Mouse (Mus musculus): ENCODE measurements at regions not wholly inside any gene's neighbourhood (a gene's known extent, or its start where the extent isn't known, plus 50 kb on each side); places are given as distances from the start of the nearest gene placed in this dataset.

DNA sequence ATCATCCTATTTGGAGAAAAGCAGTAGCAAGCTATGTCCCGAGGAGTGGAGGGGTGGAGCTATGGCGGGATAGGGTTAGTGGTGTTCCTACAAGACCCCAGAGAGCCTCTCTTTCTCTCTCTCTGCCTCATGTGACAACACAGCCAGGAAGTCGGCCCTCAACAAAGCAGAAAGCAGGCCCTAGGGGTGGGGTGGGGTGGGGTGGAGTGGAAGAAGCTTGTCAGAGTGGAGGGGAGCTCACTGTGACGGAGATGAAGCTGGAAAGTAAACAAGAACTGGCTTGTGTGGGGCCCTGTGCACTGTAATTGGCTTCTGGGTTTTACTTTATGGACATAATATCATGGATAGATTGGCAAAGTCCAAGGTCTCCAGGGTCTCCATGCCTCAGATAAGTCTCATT, 130.5 kb downstream of the Pdgfra start:
- Histone ChIP-seq H3K9ac (no peak overlapping the region), H3K27ac (ENCODE audit: low read depth, low read length) (no peak overlapping the region), H3K4me1 (ENCODE audit: insufficient read depth) (no peaks in the 10 kb centered on the region), H3K4me2 (ENCODE audit: low read depth) (no peak overlapping the region), H3K9me3 (ENCODE audit: low read length) (no peaks in the 10 kb centered on the region), H3K27me3 (ENCODE audit: insufficient read depth, low read length) (no peaks in the 10 kb centered on the region), H3K4me3 (ENCODE audit: low read depth, low read length) (no peak overlapping the region), H3K36me3 (ENCODE audit: insufficient read depth) (no peaks in the 10 kb centered on the region)
- no peak for TF ChIP-seq CTCF (IDR thresholded peaks at IDR 0.05; ENCODE audit: low read depth)
- ATAC-seq: no peak
- no peak for DNase-seq
- 76% methylated on average over 4 of the region's 4 CpGs for WGBS

DNA sequence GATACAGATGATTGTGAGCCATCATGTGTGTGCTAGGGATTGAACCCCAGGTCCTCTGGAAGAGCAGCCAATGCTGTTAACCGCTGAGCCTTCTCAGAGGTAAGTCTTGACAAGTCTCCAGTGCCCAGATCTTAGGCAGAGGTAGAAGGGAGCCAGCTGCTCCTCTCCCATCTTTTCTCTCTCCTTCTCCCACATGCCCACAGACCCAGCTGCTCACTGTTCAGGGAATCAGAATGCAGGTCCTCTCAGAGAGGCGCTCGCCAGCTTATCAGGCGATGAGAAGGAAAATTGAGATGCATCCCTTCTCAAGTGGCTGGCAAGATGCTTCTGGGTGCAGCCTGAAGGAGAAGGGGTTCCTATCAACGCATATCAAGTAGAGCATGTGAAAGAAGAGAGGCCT, 131.7 kb downstream of the Pdgfra start:
- ATAC-seq: no peak
- no peak for TF ChIP-seq CTCF (IDR thresholded peaks at IDR 0.05; ENCODE audit: low read depth)
- no peak for DNase-seq
- Histone ChIP-seq H3K9ac (no peak overlapping the region), H3K4me2 (ENCODE audit: low read depth) (no peak overlapping the region), H3K4me1 (ENCODE audit: insufficient read depth) (no peaks in the 10 kb centered on the region), H3K4me3 (ENCODE audit: low read depth, low read length) (no peak overlapping the region), H3K27me3 (ENCODE audit: insufficient read depth, low read length) (no peaks in the 10 kb centered on the region), H3K27ac (ENCODE audit: low read depth, low read length) (no peak overlapping the region), H3K36me3 (ENCODE audit: insufficient read depth) (no peaks in the 10 kb centered on the region), H3K9me3 (ENCODE audit: low read length) (no peaks in the 10 kb centered on the region)
- 81% methylated on average over 5 of the region's 5 CpGs for WGBS

DNA sequence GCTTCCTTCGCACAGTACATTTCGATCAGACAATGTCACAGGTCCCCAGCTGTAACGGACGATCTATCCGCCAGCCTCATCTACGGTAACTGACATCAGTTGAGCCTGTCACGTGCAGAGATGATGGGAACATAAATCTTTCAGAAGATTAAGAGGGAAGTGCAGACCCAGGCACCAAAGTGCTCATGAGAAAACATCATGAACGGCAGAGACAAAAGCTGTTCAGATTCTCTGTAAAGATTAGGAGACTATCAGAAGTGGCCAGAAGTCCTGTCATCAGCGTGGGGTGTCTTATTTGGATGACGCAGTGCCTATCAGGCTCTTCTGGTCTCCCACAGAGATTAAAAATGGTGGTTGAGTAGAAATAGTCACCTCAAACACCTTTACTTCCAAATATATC, 133.9 kb downstream of the Pdgfra start:
- Histone ChIP-seq H3K4me1 (ENCODE audit: insufficient read depth) (no peaks in the 10 kb centered on the region), H3K27me3 (ENCODE audit: insufficient read depth, low read length) (no peaks in the 10 kb centered on the region), H3K36me3 (ENCODE audit: insufficient read depth) (no peaks in the 10 kb centered on the region), H3K27ac (ENCODE audit: low read depth, low read length) (no peak overlapping the region), H3K4me3 (ENCODE audit: low read depth, low read length) (no peak overlapping the region), H3K9ac (no peak overlapping the region), H3K9me3 (ENCODE audit: low read length) (no peaks in the 10 kb centered on the region), H3K4me2 (ENCODE audit: low read depth) (no peak overlapping the region)
- no peak for ATAC-seq
- 78% methylated on average over 10 of the region's 10 CpGs for WGBS
- no peak for TF ChIP-seq CTCF (IDR thresholded peaks at IDR 0.05; ENCODE audit: low read depth)
- no peak for DNase-seq

DNA sequence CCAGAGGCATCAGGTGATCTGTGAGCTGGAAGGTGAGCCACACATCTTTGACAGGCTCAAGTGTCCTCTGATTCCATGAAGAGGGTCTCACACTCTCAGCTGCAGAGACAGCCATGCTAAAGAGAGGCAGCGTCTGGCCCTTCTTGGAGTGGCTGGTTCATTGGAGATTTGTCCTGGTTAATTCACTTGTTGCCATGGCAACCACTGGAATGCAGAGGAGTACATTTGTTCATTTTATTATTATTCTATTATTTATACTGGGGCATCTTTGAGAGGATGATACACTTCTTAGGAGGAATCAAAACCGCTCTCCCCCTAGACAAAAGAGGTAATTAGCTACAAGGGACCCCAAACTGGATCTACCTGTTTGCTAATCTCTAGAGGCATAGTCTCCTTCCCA, 143.6 kb downstream of the Pdgfra start:
- H3K4me1 ChIP-seq (ENCODE audit: insufficient read depth): no peaks in the 10 kb centered on the region
- H3K9ac ChIP-seq: no peak overlapping the region
- no peak for TF ChIP-seq CTCF (IDR thresholded peaks at IDR 0.05; ENCODE audit: low read depth)
- H3K9me3 ChIP-seq (ENCODE audit: low read length): no peaks in the 10 kb centered on the region
- H3K36me3 ChIP-seq (ENCODE audit: insufficient read depth): no peaks in the 10 kb centered on the region
- H3K27ac ChIP-seq (ENCODE audit: low read depth, low read length): no peak overlapping the region
- DNase-seq (peak; percentile 46), ATAC-seq (no peak)
- no peak overlapping the region for H3K4me2 ChIP-seq (ENCODE audit: low read depth)
- no peak overlapping the region for H3K4me3 ChIP-seq (ENCODE audit: low read depth, low read length)
- 44% methylated on average over 2 of the region's 2 CpGs for WGBS
- H3K27me3 ChIP-seq (ENCODE audit: insufficient read depth, low read length): no peaks in the 10 kb centered on the region

DNA sequence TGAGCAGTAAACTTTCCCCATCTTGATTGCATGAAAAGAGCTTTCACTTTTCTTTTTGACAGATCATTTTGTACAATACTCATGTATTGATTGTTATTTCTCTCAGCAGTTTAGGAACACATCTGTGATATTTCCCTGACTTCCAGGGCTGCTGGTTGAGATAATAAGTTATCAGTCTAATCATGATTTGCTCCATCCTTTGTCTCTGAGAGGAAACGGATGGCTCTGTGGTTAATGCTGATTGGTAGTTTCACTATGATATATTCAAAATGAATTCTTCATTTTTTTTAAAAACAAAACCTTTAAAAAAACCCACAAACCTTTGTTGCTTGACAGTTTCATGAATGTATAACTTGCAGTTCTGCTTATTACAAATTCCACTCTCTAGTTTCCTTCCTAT, 160.8 kb downstream of the Pdgfra start:
- no peaks in the 10 kb centered on the region for H3K36me3 ChIP-seq (ENCODE audit: insufficient read depth)
- ATAC-seq: no peak
- H3K4me1 ChIP-seq (ENCODE audit: insufficient read depth): no peaks in the 10 kb centered on the region
- WGBS: 82% methylated on average over 1 of the region's 1 CpGs
- H3K9ac ChIP-seq: no peak overlapping the region
- no peak for TF ChIP-seq CTCF (IDR thresholded peaks at IDR 0.05; ENCODE audit: low read depth)
- H3K4me3 ChIP-seq (ENCODE audit: low read depth, low read length): no peak overlapping the region
- DNase-seq: no peak
- no peak overlapping the region for H3K27ac ChIP-seq (ENCODE audit: low read depth, low read length)
- no peaks in the 10 kb centered on the region for H3K9me3 ChIP-seq (ENCODE audit: low read length)
- no peak overlapping the region for H3K4me2 ChIP-seq (ENCODE audit: low read depth)
- no peaks in the 10 kb centered on the region for H3K27me3 ChIP-seq (ENCODE audit: insufficient read depth, low read length)

DNA sequence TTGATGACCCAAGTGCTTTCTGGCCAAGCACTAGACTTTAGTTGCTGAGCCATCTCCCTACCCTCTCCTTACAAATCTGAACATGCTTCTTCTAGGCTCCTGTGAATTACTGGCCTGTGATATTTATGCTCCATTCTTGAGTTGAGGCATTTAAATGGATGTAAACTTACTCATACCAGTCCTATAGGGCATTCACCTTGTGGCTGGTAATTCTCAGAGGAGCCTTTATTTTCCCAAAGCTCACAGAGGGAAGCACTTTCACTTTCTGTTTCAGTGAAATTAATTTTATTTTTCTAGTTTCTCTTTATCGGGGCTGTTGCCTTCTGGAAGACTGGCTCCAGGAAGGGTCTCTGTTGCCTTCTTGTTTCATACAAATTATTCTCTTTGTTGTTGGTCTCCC, 163.9 kb downstream of the Pdgfra start:
- H3K9me3 ChIP-seq (ENCODE audit: low read length): no peaks in the 10 kb centered on the region
- 55% methylated on average over 1 of the region's 1 CpGs for WGBS
- TF ChIP-seq CTCF (IDR thresholded peaks at IDR 0.05; ENCODE audit: low read depth): no peak
- H3K9ac ChIP-seq: no peak overlapping the region
- no peaks in the 10 kb centered on the region for H3K36me3 ChIP-seq (ENCODE audit: insufficient read depth)
- H3K27me3 ChIP-seq (ENCODE audit: insufficient read depth, low read length): no peaks in the 10 kb centered on the region
- DNase-seq: no peak
- no peak overlapping the region for H3K4me3 ChIP-seq (ENCODE audit: low read depth, low read length)
- H3K27ac ChIP-seq (ENCODE audit: low read depth, low read length): no peak overlapping the region
- H3K4me1 ChIP-seq (ENCODE audit: insufficient read depth): no peaks in the 10 kb centered on the region
- H3K4me2 ChIP-seq (ENCODE audit: low read depth): no peak overlapping the region
- no peak for ATAC-seq

DNA sequence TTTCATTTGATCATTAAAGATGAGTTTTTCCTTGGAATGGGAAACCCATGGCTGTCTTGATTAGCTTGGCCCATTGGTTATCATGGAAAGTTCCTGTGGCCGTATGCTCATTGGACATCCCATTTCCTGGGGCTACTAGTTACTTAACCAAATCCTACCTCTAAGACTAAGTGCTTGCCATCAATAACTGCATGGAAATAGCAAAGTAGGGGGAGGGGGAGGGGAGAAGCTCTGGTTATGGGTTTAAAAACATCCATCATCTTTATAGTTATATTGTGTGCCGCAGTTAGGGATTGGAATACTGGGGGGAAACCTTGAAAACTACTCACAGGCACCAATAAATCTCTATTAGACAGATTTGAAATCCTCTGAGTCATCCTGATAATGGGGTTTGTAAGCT, 168.4 kb downstream of the Pdgfra start:
- H3K36me3 ChIP-seq (ENCODE audit: insufficient read depth): no peaks in the 10 kb centered on the region
- H3K9me3 ChIP-seq (ENCODE audit: low read length): no peaks in the 10 kb centered on the region
- H3K27ac ChIP-seq (ENCODE audit: low read depth, low read length): no peak overlapping the region
- 91% methylated on average over 2 of the region's 2 CpGs for WGBS
- no peak for ATAC-seq
- no peak for TF ChIP-seq CTCF (IDR thresholded peaks at IDR 0.05; ENCODE audit: low read depth)
- no peak overlapping the region for H3K4me2 ChIP-seq (ENCODE audit: low read depth)
- no peak overlapping the region for H3K4me3 ChIP-seq (ENCODE audit: low read depth, low read length)
- H3K4me1 ChIP-seq (ENCODE audit: insufficient read depth): no peaks in the 10 kb centered on the region
- no peaks in the 10 kb centered on the region for H3K27me3 ChIP-seq (ENCODE audit: insufficient read depth, low read length)
- H3K9ac ChIP-seq: no peak overlapping the region
- DNase-seq: no peak

DNA sequence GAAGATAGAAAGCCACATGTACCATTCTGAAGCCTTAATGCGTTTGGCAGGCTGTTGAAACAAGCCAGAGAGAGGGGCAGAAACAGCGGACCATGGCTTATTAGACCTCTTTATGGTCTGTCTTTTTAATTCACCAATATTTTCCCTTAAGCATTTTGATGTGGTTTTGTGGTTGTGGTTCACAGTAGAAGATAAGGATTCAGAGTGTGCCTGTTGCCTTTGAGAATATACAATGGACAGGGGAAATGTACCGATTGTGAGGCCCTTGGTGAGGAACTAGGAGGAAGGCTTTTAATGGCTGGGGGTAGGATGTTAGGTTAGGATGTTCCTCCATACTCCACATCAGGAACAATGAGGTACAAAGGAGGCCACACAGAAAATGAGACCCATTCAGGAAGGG, 182.0 kb downstream of the Pdgfra start:
- TF ChIP-seq CTCF (IDR thresholded peaks at IDR 0.05; ENCODE audit: low read depth): no peak
- Histone ChIP-seq H3K27me3 (ENCODE audit: insufficient read depth, low read length) (no peaks in the 10 kb centered on the region), H3K36me3 (ENCODE audit: insufficient read depth) (no peaks in the 10 kb centered on the region), H3K4me1 (ENCODE audit: insufficient read depth) (no peaks in the 10 kb centered on the region), H3K4me3 (ENCODE audit: low read depth, low read length) (no peak overlapping the region), H3K4me2 (ENCODE audit: low read depth) (no peak overlapping the region), H3K9ac (no peak overlapping the region), H3K9me3 (ENCODE audit: low read length) (no peaks in the 10 kb centered on the region), H3K27ac (ENCODE audit: low read depth, low read length) (no peak overlapping the region)
- ATAC-seq: no peak
- WGBS: 93% methylated on average over 3 of the region's 3 CpGs
- no peak for DNase-seq

All from forebrain, postnatal 0 days (tissue).